Mouse (Mus musculus) erythroblast, embryonic 14.5 days (primary cell): ENCODE data around the gene Wdr60.

Experiments
- GATA1 ChIP-seq: IDR thresholded peaks from 2 replicates; pipeline ENCODE4 v1.6.1; 2012; ENCODE audit warnings: low read length, inconsistent platforms, mixed read lengths
- TAL1 ChIP-seq: IDR thresholded peaks from 3 replicates; pipeline ENCODE4 v1.6.1; 2012; ENCODE audit warnings: low read length, inconsistent platforms, mixed read lengths

DNA sequence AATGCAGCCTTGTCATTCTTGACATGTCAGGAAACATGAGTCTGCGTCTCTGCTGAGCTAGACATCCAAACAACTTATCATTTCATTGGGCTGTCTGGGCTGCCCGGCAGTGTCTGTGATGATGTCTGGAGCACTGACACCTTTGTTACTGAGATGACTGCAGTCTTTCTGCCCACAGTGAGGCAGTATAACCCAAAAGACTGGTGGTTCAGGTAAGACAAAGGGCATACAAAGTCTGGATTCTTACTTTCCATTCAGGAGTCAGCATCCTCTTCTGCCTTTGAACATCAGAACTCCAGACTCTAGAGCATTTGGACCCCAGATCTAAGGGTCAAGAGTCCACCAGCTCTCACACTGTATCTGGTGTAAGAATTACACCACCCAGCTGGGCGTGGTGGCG is 27.5 kb downstream of the Wdr60 start:
- TF ChIP-seq GATA1 (no peak), TAL1 (no peak)
